Mouse (Mus musculus): Measurements from ENCODE around the gene Krt77. TPM values are rescaled to one million over a fixed set of nuclear protein-coding genes. Genes with fewer than 3 reads are reported as not detected.

Krt77 gene
- polyA plus RNA-seq, 1 experiment from 2014 or later = 0.13 TPM

GRCm38 (mm10) chr15:101821786-101822185 lies 47.7 kb downstream of the Krt77 start:
- H3K9me3 ChIP-seq = no peaks in the 10 kb centered on the region
- no peaks in the 10 kb centered on the region for H3K4me1 ChIP-seq (replicated peaks)
- H3K9ac ChIP-seq = no peak overlapping the region
- no peak for ATAC-seq (ENCODE audit: low read depth)
- no peak overlapping the region for H3K27ac ChIP-seq (replicated peaks)
- H3K4me2 ChIP-seq = no peak overlapping the region
- H3K36me3 ChIP-seq = no peaks in the 10 kb centered on the region
- no peak overlapping the region for H3K4me3 ChIP-seq
- H3K27me3 ChIP-seq = no peaks in the 10 kb centered on the region
- 41% methylated on average over 3 of the region's 3 CpGs for WGBS

GRCm38 (mm10) chr15:101817875-101818274 lies 51.6 kb downstream of the Krt77 start, which contains the start of gene Krt2:
Gene Krt2, minus strand, starts transcription at chr15:101818169.
- H3K4me1 ChIP-seq (replicated peaks) = no peaks in the 10 kb centered on the region
- H3K9me3 ChIP-seq = no peaks in the 10 kb centered on the region
- no peak within 1 kb of the TSS for H3K4me2 ChIP-seq
- 83% methylated on average over 16 of the region's 16 CpGs for WGBS
- ATAC-seq (ENCODE audit: low read depth) = no peak
- H3K4me3 ChIP-seq = no peak within 1 kb of the TSS
- no peaks in the 10 kb centered on the region for H3K27me3 ChIP-seq
- no peaks in the 10 kb centered on the region for H3K36me3 ChIP-seq
- H3K27ac ChIP-seq (replicated peaks) = no peak within 1 kb of the TSS
- no peak within 1 kb of the TSS for H3K9ac ChIP-seq

Small RNA genes within 50 kb of the gene (microRNA-seq; reads per million reads assigned to microRNA genes)
- gene Gm44356 = not detected

Other genes with a start within 250 kb of the Krt77 start
- not detected in 2 replicates for gene Gm5414, start 241.5 kb downstream of the Krt77 start, polyA plus RNA-seq (2015; fragmentation: Nextera tagmentation; extraction: Ambion mirVana)
- not detected in 2 replicates for gene Gm5478, start 222.3 kb downstream of the Krt77 start, polyA plus RNA-seq (2015; fragmentation: Nextera tagmentation; extraction: Ambion mirVana)
- not detected in 2 replicates for gene Krt6b, start 189.4 kb downstream of the Krt77 start, polyA plus RNA-seq (2015; fragmentation: Nextera tagmentation; extraction: Ambion mirVana)
- gene Krt6a, start 175.4 kb downstream of the Krt77 start, polyA plus RNA-seq (2015; fragmentation: Nextera tagmentation; extraction: Ambion mirVana) = 0.12 TPM in 1 of 2 replicates, not detected in the other
- 1.1 and 4.4 TPM in 2 replicates for gene Krt5, start 156.8 kb downstream of the Krt77 start, polyA plus RNA-seq (2015; fragmentation: Nextera tagmentation; extraction: Ambion mirVana)
- 0.34 TPM in 1 of 2 replicates, not detected in the other for gene Krt71, start 126.6 kb downstream of the Krt77 start, polyA plus RNA-seq (2015; fragmentation: Nextera tagmentation; extraction: Ambion mirVana)
- gene Krt72, start 83.2 kb downstream of the Krt77 start, polyA plus RNA-seq (2015; fragmentation: Nextera tagmentation; extraction: Ambion mirVana) = not detected in 2 replicates
- gene Krt73, start 67.4 kb downstream of the Krt77 start, polyA plus RNA-seq (2015; fragmentation: Nextera tagmentation; extraction: Ambion mirVana) = 0.43 and 0.44 TPM in 2 replicates
- gene Krt2, start 51.5 kb downstream of the Krt77 start, polyA plus RNA-seq (2015; fragmentation: Nextera tagmentation; extraction: Ambion mirVana) = not detected in 2 replicates
- gene Krt1, start 18.9 kb downstream of the Krt77 start, polyA plus RNA-seq (2015; fragmentation: Nextera tagmentation; extraction: Ambion mirVana) = 7.0 and 8.6 TPM in 2 replicates
- not detected in 2 replicates for gene Krt76, start 23.2 kb upstream of the Krt77 start, polyA plus RNA-seq (2015; fragmentation: Nextera tagmentation; extraction: Ambion mirVana)
- 0.11 TPM in 1 of 2 replicates, not detected in the other for gene Krt4, start 55.0 kb upstream of the Krt77 start, polyA plus RNA-seq (2015; fragmentation: Nextera tagmentation; extraction: Ambion mirVana)
- 0.32 TPM in 2 replicates for gene Krt79, start 70.6 kb upstream of the Krt77 start, polyA plus RNA-seq (2015; fragmentation: Nextera tagmentation; extraction: Ambion mirVana)
- not detected in 2 replicates for gene Krt78, start 84.6 kb upstream of the Krt77 start, polyA plus RNA-seq (2015; fragmentation: Nextera tagmentation; extraction: Ambion mirVana)
- 0.82 and 4.3 TPM in 2 replicates for gene Krt8, start 134.8 kb upstream of the Krt77 start, polyA plus RNA-seq (2015; fragmentation: Nextera tagmentation; extraction: Ambion mirVana)
- gene Krt18, start 158.5 kb upstream of the Krt77 start, polyA plus RNA-seq (2015; fragmentation: Nextera tagmentation; extraction: Ambion mirVana) = 1.4 and 3.8 TPM in 2 replicates
- 81.2 and 90.3 TPM in 2 replicates for gene Eif4b, start 204.1 kb upstream of the Krt77 start, polyA plus RNA-seq (2015; fragmentation: Nextera tagmentation; extraction: Ambion mirVana)
- gene Tns2, start 230.7 kb upstream of the Krt77 start, polyA plus RNA-seq (2015; fragmentation: Nextera tagmentation; extraction: Ambion mirVana) = 10.5 and 15.9 TPM in 2 replicates

All from neural tube, embryonic 13.5 days (tissue).